Mouse (Mus musculus) liver, adult 2 months (tissue): ENCODE measurements at regions not wholly inside any gene's neighbourhood (a gene's known extent, or its start where the extent isn't known, plus 50 kb on each side); places are given as distances from the start of the nearest gene placed in this dataset.

ENCODE experiments used
- CTCF ChIP-seq: fragments of 200-500 bp; IDR thresholded peaks from 2 replicates; pipeline ENCODE4 v1.5.1; 2011; ENCODE audit warnings: low read depth, low read length, control low read depth
- POLR2A ChIP-seq: fragments of 200-500 bp; IDR thresholded peaks from 2 replicates; pipeline ENCODE4 v1.6.1; 2011; ENCODE audit warnings: low read length, control low read depth; ENCODE audit not compliant: insufficient read depth; ENCODE audit errors: extremely low read depth

DNA sequence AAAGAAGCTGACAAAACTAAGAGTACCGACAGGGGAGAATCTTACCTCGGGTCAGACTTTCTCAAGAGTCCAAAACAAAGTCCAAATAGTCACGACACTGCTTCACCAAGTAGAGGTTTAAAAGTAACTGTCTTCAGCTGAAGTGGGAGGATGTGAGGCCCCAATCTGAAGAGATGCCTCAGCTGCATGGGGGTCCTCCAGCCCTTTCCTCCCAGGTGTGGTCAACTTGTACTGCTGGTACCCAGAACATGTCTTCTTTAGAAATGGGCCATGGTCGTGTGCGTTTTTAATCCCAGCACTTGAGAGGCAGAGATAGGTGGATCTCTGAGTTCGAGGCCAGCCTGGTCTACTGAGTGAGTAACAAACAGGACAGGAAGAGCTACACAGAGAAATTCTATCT lies 247.6 kb downstream of the Cxcl12 start:
- TF ChIP-seq POLR2A (no peak), CTCF (no peak)
